Mouse (Mus musculus) midbrain, embryonic 12.5 days (tissue): ENCODE measurements around the gene Eps8. TPM values are rescaled to one million over a fixed set of nuclear protein-coding genes. Genes with fewer than 3 reads are reported as not detected.

Experiments used
- ATAC-seq: fragments of 200-750 bp; cut with Nextera tagmentation; 2 replicates; pipeline ENCODE4 v1.8.0; 2017; ENCODE audit warnings: low read depth, moderate TSS enrichment, moderate library complexity; ENCODE audit not compliant: low FRiP score
- H3K27ac ChIP-seq: fragments of 300-500 bp; sonication (generic); replicated peaks from 2 replicates; pipeline ENCODE4 v1.5.1; 2016; ENCODE audit warnings: mild to moderate bottlenecking
- H3K27me3 ChIP-seq: fragments of 300-500 bp; sonication (generic); 2 replicates; pipeline ENCODE4 v1.6.1; 2016; ENCODE audit warnings: mild to moderate bottlenecking
- H3K36me3 ChIP-seq: fragments of 300-500 bp; sonication (generic); 2 replicates; pipeline ENCODE4 v1.6.1; 2016
- H3K4me1 ChIP-seq: fragments of 300-500 bp; sonication (generic); 2 replicates; pipeline ENCODE4 v1.6.1; 2016
- H3K4me2 ChIP-seq: fragments of 300-500 bp; sonication (generic); replicated peaks from 2 replicates; pipeline ENCODE4 v1.6.1; 2016; ENCODE audit warnings: mild to moderate bottlenecking, moderate library complexity
- H3K4me3 ChIP-seq: fragments of 300-500 bp; sonication (generic); 2 replicates; pipeline ENCODE4 v1.5.1; 2016; ENCODE audit warnings: mild to moderate bottlenecking
- H3K9ac ChIP-seq: fragments of 300-500 bp; sonication (generic); replicated peaks from 2 replicates; pipeline ENCODE4 v1.6.1; 2016; ENCODE audit warnings: mild to moderate bottlenecking, moderate library complexity
- H3K9me3 ChIP-seq: fragments of 300-500 bp; sonication (generic); 2 replicates; pipeline ENCODE4 v1.6.1; 2016; ENCODE audit warnings: mild to moderate bottlenecking
- WGBS: fragments of 180-500 bp; shearing (Covaris S2); methylation state at CpG from one replicate; pipeline ENCODE4 v1.1.7; 2016; 5-methylcytosine and 5-hydroxymethylcytosine counted together
- polyA plus RNA-seq: library from polyadenylated mRNA; unstranded; fragments of >200 nt; fragmentation: Nextera tagmentation; extraction: Ambion mirVana; gene quantifications from 2 replicates; pipeline ENCODE4 v1.2.1, GENCODE M21; 2016

Gene Eps8
- polyA plus RNA-seq, 1 experiment from 2014 or later = 10.7 TPM

GRCm38 (mm10) chr6:137637443-137637842, 17.2 kb downstream of the Eps8 start:
- no peak overlapping the region for H3K9ac ChIP-seq

GRCm38 (mm10) chr6:137636131-137636530, 18.5 kb downstream of the Eps8 start:
- H3K4me1 ChIP-seq = no peaks in the 10 kb centered on the region
- no peak overlapping the region for H3K4me2 ChIP-seq
- H3K36me3 ChIP-seq = no peaks in the 10 kb centered on the region
- no peak overlapping the region for H3K27ac ChIP-seq
- no peak for ATAC-seq
- H3K9ac ChIP-seq = no peak overlapping the region
- no peaks in the 10 kb centered on the region for H3K27me3 ChIP-seq
- no peak overlapping the region for H3K4me3 ChIP-seq
- H3K9me3 ChIP-seq = no peaks in the 10 kb centered on the region
- 80% methylated on average over 5 of the region's 5 CpGs for WGBS

More at GRCm38 (mm10) chr6:137637443-137637842, 17.2 kb downstream of the Eps8 start:
- no peak overlapping the region for H3K4me2 ChIP-seq
- H3K27me3 ChIP-seq = no peaks in the 10 kb centered on the region; the same call in 1 of the 2 replicates
- WGBS = 77% methylated on average over 7 of the region's 7 CpGs
- no peaks in the 10 kb centered on the region for H3K36me3 ChIP-seq
- H3K9me3 ChIP-seq = no peaks in the 10 kb centered on the region
- H3K27ac ChIP-seq = no peak overlapping the region
- H3K4me1 ChIP-seq = no peaks in the 10 kb centered on the region
- no peak for ATAC-seq
- no peak overlapping the region for H3K4me3 ChIP-seq

- Histone ChIP-seq H3K4me1 (peaks cover 9% of the 10 kb centered on the region), H3K9me3 (no peaks in the 10 kb centered on the region), H3K4me2 (no peak overlapping the region), H3K36me3 (no peaks in the 10 kb centered on the region), H3K9ac (no peak overlapping the region), H3K27me3 (no peaks in the 10 kb centered on the region; the same call in 1 of the 2 replicates), H3K4me3 (no peak overlapping the region), H3K27ac (no peak overlapping the region)
- no peak for ATAC-seq
- 53% methylated on average over 4 of the region's 4 CpGs for WGBS
Measured at GRCm38 (mm10) chr6:137633626-137634025, 21.1 kb downstream of the Eps8 start.

- no peaks in the 10 kb centered on the region for H3K9me3 ChIP-seq
- no peaks in the 10 kb centered on the region for H3K36me3 ChIP-seq
- H3K27ac ChIP-seq = no peak overlapping the region
- no peak overlapping the region for H3K4me3 ChIP-seq
- H3K4me1 ChIP-seq = peaks cover 9% of the 10 kb centered on the region
- no peaks in the 10 kb centered on the region; the same call in 1 of the 2 replicates for H3K27me3 ChIP-seq
- no peak for ATAC-seq
- WGBS = 87% methylated on average over 8 of the region's 8 CpGs
- no peak overlapping the region for H3K4me2 ChIP-seq
- no peak overlapping the region for H3K9ac ChIP-seq
Measured at GRCm38 (mm10) chr6:137633121-137633520, 21.6 kb downstream of the Eps8 start.

- no peak overlapping the region for H3K4me3 ChIP-seq
- no peaks in the 10 kb centered on the region for H3K9me3 ChIP-seq
- 89% methylated on average over 13 of the region's 13 CpGs for WGBS
- H3K27ac ChIP-seq = no peak overlapping the region
- no peak for ATAC-seq
- no peaks in the 10 kb centered on the region for H3K36me3 ChIP-seq
- no peaks in the 10 kb centered on the region; the same call in 1 of the 2 replicates for H3K27me3 ChIP-seq
- no peak overlapping the region for H3K9ac ChIP-seq
- H3K4me2 ChIP-seq = no peak overlapping the region
- H3K4me1 ChIP-seq = peaks cover 9% of the 10 kb centered on the region
Measured at GRCm38 (mm10) chr6:137630387-137630786, 24.3 kb downstream of the Eps8 start.

- Histone ChIP-seq H3K4me2 (peak overlapping the region; percentile 15; the same call in 1 of the 2 replicates), H3K9ac (no peak overlapping the region), H3K9me3 (no peaks in the 10 kb centered on the region), H3K4me1 (peaks cover 9% of the 10 kb centered on the region), H3K4me3 (no peak overlapping the region), H3K27ac (peak overlapping the region; percentile 54; the same call in 1 of the 2 replicates), H3K36me3 (no peaks in the 10 kb centered on the region), H3K27me3 (no peaks in the 10 kb centered on the region; the same call in 1 of the 2 replicates)
- peak; percentile 73 for ATAC-seq
- 49% methylated on average over 13 of the region's 13 CpGs for WGBS
Measured at GRCm38 (mm10) chr6:137629603-137630231, 25.0 kb downstream of the Eps8 start.

- H3K9ac ChIP-seq = no peak overlapping the region
Measured at GRCm38 (mm10) chr6:137628715-137629114, 26.0 kb downstream of the Eps8 start.

GRCm38 (mm10) chr6:137621021-137621420, 33.7 kb downstream of the Eps8 start:
- no peak for ATAC-seq
- H3K27ac ChIP-seq = no peak overlapping the region
- no peaks in the 10 kb centered on the region for H3K27me3 ChIP-seq
- H3K9ac ChIP-seq = no peak overlapping the region
- no peaks in the 10 kb centered on the region for H3K9me3 ChIP-seq
- H3K36me3 ChIP-seq = no peaks in the 10 kb centered on the region
- no peak overlapping the region for H3K4me2 ChIP-seq
- H3K4me3 ChIP-seq = no peak overlapping the region
- 80% methylated on average over 2 of the region's 2 CpGs for whole genome bisulfite sequencing
- no peaks in the 10 kb centered on the region for H3K4me1 ChIP-seq

More at GRCm38 (mm10) chr6:137628715-137629114, 26.0 kb downstream of the Eps8 start:
- Histone ChIP-seq H3K27me3 (no peaks in the 10 kb centered on the region; the same call in 1 of the 2 replicates), H3K27ac (no peak overlapping the region), H3K4me3 (no peak overlapping the region), H3K36me3 (no peaks in the 10 kb centered on the region), H3K4me2 (no peak overlapping the region), H3K9me3 (no peaks in the 10 kb centered on the region), H3K4me1 (peaks cover 9% of the 10 kb centered on the region)
- 93% methylated on average over 6 of the region's 6 CpGs for whole genome bisulfite sequencing
- no peak for ATAC-seq

GRCm38 (mm10) chr6:137613903-137614302, 40.8 kb downstream of the Eps8 start:
- no peaks in the 10 kb centered on the region for H3K9me3 ChIP-seq
- H3K4me2 ChIP-seq = no peak overlapping the region
- H3K9ac ChIP-seq = no peak overlapping the region
- no peak for ATAC-seq
- H3K27me3 ChIP-seq = no peaks in the 10 kb centered on the region
- peaks cover 5% of the 10 kb centered on the region; the same call in 1 of the 2 replicates for H3K4me1 ChIP-seq
- no peak overlapping the region for H3K4me3 ChIP-seq
- 49% methylated on average over 3 of the region's 4 CpGs for WGBS
- no peaks in the 10 kb centered on the region; the same call in 1 of the 2 replicates for H3K36me3 ChIP-seq
- no peak overlapping the region for H3K27ac ChIP-seq

- Histone ChIP-seq H3K27ac (no peak overlapping the region), H3K9me3 (no peaks in the 10 kb centered on the region), H3K4me1 (peaks cover 5% of the 10 kb centered on the region; the same call in 1 of the 2 replicates), H3K4me2 (no peak overlapping the region), H3K36me3 (no peaks in the 10 kb centered on the region; the same call in 1 of the 2 replicates), H3K4me3 (no peak overlapping the region), H3K9ac (no peak overlapping the region), H3K27me3 (no peaks in the 10 kb centered on the region)
- no peak for ATAC-seq
- WGBS = 82% methylated on average over 2 of the region's 2 CpGs
Measured at GRCm38 (mm10) chr6:137612071-137612547, 42.6 kb downstream of the Eps8 start.

GRCm38 (mm10) chr6:137608160-137608930, 46.3 kb downstream of the Eps8 start:
- ATAC-seq = no peak
- WGBS = 91% methylated on average over 17 of the region's 17 CpGs
- H3K4me1 ChIP-seq = no peaks in the 10 kb centered on the region
- no peaks in the 10 kb centered on the region; the same call in 1 of the 2 replicates for H3K36me3 ChIP-seq
- no peak overlapping the region for H3K4me3 ChIP-seq
- no peak overlapping the region for H3K9ac ChIP-seq
- H3K9me3 ChIP-seq = no peaks in the 10 kb centered on the region
- H3K27me3 ChIP-seq = no peaks in the 10 kb centered on the region
- no peak overlapping the region for H3K27ac ChIP-seq
- H3K4me2 ChIP-seq = no peak overlapping the region

GRCm38 (mm10) chr6:137606541-137606940, 48.1 kb downstream of the Eps8 start:
- no peak for ATAC-seq
- no peak overlapping the region for H3K27ac ChIP-seq
- WGBS = 90% methylated on average over 7 of the region's 7 CpGs

More at GRCm38 (mm10) chr6:137606541-137606940, 48.1 kb downstream of the Eps8 start:
- H3K9me3 ChIP-seq = no peaks in the 10 kb centered on the region
- H3K4me1 ChIP-seq = no peaks in the 10 kb centered on the region
- H3K4me3 ChIP-seq = no peak overlapping the region
- no peaks in the 10 kb centered on the region for H3K27me3 ChIP-seq
- no peak overlapping the region for H3K4me2 ChIP-seq
- no peak overlapping the region for H3K9ac ChIP-seq
- no peaks in the 10 kb centered on the region; the same call in 1 of the 2 replicates for H3K36me3 ChIP-seq
